16 mouse cellular contexts compared by ENCODE assay signal in the genomic region with DNA sequence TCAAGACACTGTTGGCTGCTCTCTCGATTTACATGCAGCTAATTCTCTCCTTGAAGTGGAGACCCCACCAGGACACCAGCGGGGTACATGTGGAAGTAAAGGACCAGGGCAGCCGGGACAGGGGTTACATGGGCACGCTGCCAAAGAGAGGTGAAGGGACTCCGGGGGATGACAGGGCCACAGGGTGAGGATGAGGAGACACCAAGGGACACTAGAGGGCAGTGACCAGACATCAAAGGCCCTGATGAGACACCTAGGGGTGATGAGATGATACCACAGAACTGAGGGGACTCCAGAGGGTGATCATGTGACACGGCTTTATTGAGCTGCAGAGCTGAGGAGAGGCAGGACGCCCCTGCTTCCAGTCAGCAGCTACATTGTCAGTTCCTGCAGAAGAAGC. TPM values are rescaled to one million over a fixed set of nuclear protein-coding genes. Genes with fewer than 3 reads are reported as not detected.
DNase-seq lines count a peak whose midpoint lies in the region; ATAC-seq and TF ChIP-seq lines count a peak whose summit lies in the region.
"Had no signal": no experiment of that assay in that cellular context is flagged by ENCODE, and none has a peak within 500 bp of the region (broad histone marks: within the 10 kb centered on the region; RNA-seq: fewer than 3 reads in every experiment).

No protein-coding gene starts in this region.

- H3K36me3 ChIP-seq in intestine, postnatal 0 days (ENCODE audit: control insufficient read depth, insufficient read depth): peaks cover 58% of the 10 kb centered on the region
- H3K36me3 ChIP-seq in intestine, embryonic 15.5 days: peaks cover 44% of the 10 kb centered on the region
- H3K36me3 ChIP-seq in C2C12 (ENCODE audit: control insufficient read depth, insufficient read depth): peaks cover 46% of the 10 kb centered on the region
- H3K36me3 ChIP-seq in MEL (ENCODE audit: control insufficient read depth in 1 of 2, insufficient read depth in 2 of 2, low read length in 2 of 2): peaks cover 0 to 4% of the 10 kb centered on the region in 2 experiments; a peak in 2 of 4 replicates
- H3K36me3 ChIP-seq in liver, postnatal 0 days (replicated peaks; ENCODE audit: insufficient read depth, low read length): peaks cover 61% of the 10 kb centered on the region

- TF ChIP-seq CTCF in intestine, postnatal 0 days (IDR thresholded peaks at IDR 0.05; ENCODE audit: low read depth): peak; percentile 35
- no peak for TF ChIP-seq CTCF in C2C12 (IDR thresholded peaks at IDR 0.05; ENCODE audit: control insufficient read depth, insufficient read depth, insufficient read length)
- TF ChIP-seq CTCF in MEL (IDR thresholded peaks at IDR 0.05 in 2 of 3, conservative IDR thresholded peaks at IDR 0.05 in 1 of 3; ENCODE audit: control insufficient read depth in 1 of 3, insufficient read depth in 1 of 3, low read depth in 2 of 3, low read length in 3 of 3, poor library complexity in 1 of 3, severe bottlenecking in 1 of 3): peak in 1 of 3 experiments; percentile 39; a peak in 2 of 6 replicates
- peak; percentile 53 for TF ChIP-seq CTCF in liver, postnatal 0 days (IDR thresholded peaks at IDR 0.05; ENCODE audit: low read depth)
- TF ChIP-seq CTCF in gastrocnemius, adult 2 months (IDR thresholded peaks at IDR 0.05): no peak
- TF ChIP-seq CTCF in lung, adult 2 months (IDR thresholded peaks at IDR 0.05; ENCODE audit: insufficient read depth, low read length): no peak

- H3K79me2 ChIP-seq in C2C12 (ENCODE audit: control insufficient read depth, insufficient read depth): no peaks in the 10 kb centered on the region
- no peaks in the 10 kb centered on the region for H3K79me2 ChIP-seq in MEL (ENCODE audit: control insufficient read depth, insufficient read depth, low read length, poor library complexity)

- no peak overlapping the region for H3K4me2 ChIP-seq in intestine, postnatal 0 days (replicated peaks; ENCODE audit: low read depth)
- H3K4me2 ChIP-seq in intestine, embryonic 15.5 days (replicated peaks): no peak overlapping the region
- no peak overlapping the region for H3K4me2 ChIP-seq in liver, postnatal 0 days (ENCODE audit: low read depth, low read length)
- H3K4me2 ChIP-seq: embryonic facial prominence, embryonic 12.5 days had no signal

- TF ChIP-seq POLR2A in MEL (IDR thresholded peaks at IDR 0.05; ENCODE audit: control insufficient read depth in 1 of 2, insufficient read depth in 1 of 2, low read depth in 1 of 2, low read length in 2 of 2, poor library complexity in 1 of 2): no peak; a peak in 1 of 4 replicates
- no peak for TF ChIP-seq POLR2A in lung, adult 2 months (IDR thresholded peaks at IDR 0.05; ENCODE audit: borderline replicate concordance, extremely low read depth, low read depth, low read length)

- TF ChIP-seq RAD21 in MEL (IDR thresholded peaks at IDR 0.05; ENCODE audit: low read depth, low read length): no peak

- no peak overlapping the region for H3K4me3 ChIP-seq in intestine, postnatal 0 days (ENCODE audit: low read depth, low read length)
- H3K4me3 ChIP-seq in intestine, embryonic 15.5 days (replicated peaks): no peak overlapping the region
- H3K4me3 ChIP-seq in C2C12 (ENCODE audit: insufficient read depth, poor library complexity, severe bottlenecking) (no peak overlapping the region), MEL (ENCODE audit: control insufficient read depth in 1 of 2, insufficient read depth in 1 of 2, low read depth in 2 of 2, low read length in 2 of 2) (no peak overlapping the region)
- H3K4me3 ChIP-seq in liver, postnatal 0 days (ENCODE audit: low read depth, low read length): no peak overlapping the region
- no peak overlapping the region for H3K4me3 ChIP-seq in gastrocnemius, adult 2 months
- no peak overlapping the region for H3K4me3 ChIP-seq in lung, adult 2 months (replicated peaks; ENCODE audit: extremely low read depth, low read depth, low read length)
- H3K4me3 ChIP-seq: embryonic facial prominence, embryonic 12.5 days; heart, adult 2 months; limb, embryonic 10.5 days had no signal

- H3ac ChIP-seq in C2C12 (ENCODE audit: control insufficient read depth, insufficient read length, low read depth): no peak overlapping the region

- no peaks in the 10 kb centered on the region for H3K27me3 ChIP-seq in intestine, postnatal 0 days (replicated peaks; ENCODE audit: control insufficient read depth, insufficient read depth, low read length)
- no peaks in the 10 kb centered on the region for H3K27me3 ChIP-seq in intestine, embryonic 15.5 days (replicated peaks)
- H3K27me3 ChIP-seq in C2C12 (ENCODE audit: control insufficient read depth, insufficient read depth, insufficient read length) (no peaks in the 10 kb centered on the region), MEL (ENCODE audit: control insufficient read depth in 1 of 2, insufficient read depth in 2 of 2, low read length in 2 of 2) (no peaks in the 10 kb centered on the region)
- H3K27me3 ChIP-seq in liver, postnatal 0 days (ENCODE audit: insufficient read depth, low read length): no peaks in the 10 kb centered on the region
- H3K27me3 ChIP-seq: embryonic facial prominence, embryonic 12.5 days had no signal

- no peak for ATAC-seq in intestine, postnatal 0 days
- ATAC-seq in intestine, embryonic 15.5 days: no peak
- ATAC-seq in liver, postnatal 0 days: no peak

- no peak for TF ChIP-seq EP300 in MEL (IDR thresholded peaks at IDR 0.05; ENCODE audit: low read depth in 1 of 2, low read length in 2 of 2)
- TF ChIP-seq EP300 in liver, postnatal 0 days (IDR thresholded peaks at IDR 0.05; ENCODE audit: low read depth): no peak

- H3K27ac ChIP-seq in intestine, postnatal 0 days (ENCODE audit: low read depth, low read length): no peak overlapping the region
- no peak overlapping the region for H3K27ac ChIP-seq in intestine, embryonic 15.5 days
- H3K27ac ChIP-seq in MEL (ENCODE audit: control insufficient read depth, low read depth, low read length): no peak overlapping the region
- H3K27ac ChIP-seq in liver, postnatal 0 days (ENCODE audit: low read depth): no peak overlapping the region
- no peak overlapping the region for H3K27ac ChIP-seq in gastrocnemius, adult 2 months
- H3K27ac ChIP-seq: embryonic facial prominence, embryonic 12.5 days; heart, adult 2 months; limb, embryonic 10.5 days had no signal

- no peaks in the 10 kb centered on the region for H3K9me3 ChIP-seq in intestine, postnatal 0 days (ENCODE audit: control insufficient read depth)
- H3K9me3 ChIP-seq in intestine, embryonic 15.5 days: no peaks in the 10 kb centered on the region
- H3K9me3 ChIP-seq in MEL (replicated peaks; ENCODE audit: insufficient read depth, low read length): no peaks in the 10 kb centered on the region
- no peaks in the 10 kb centered on the region for H3K9me3 ChIP-seq in liver, postnatal 0 days (ENCODE audit: low read length)
- H3K9me3 ChIP-seq: embryonic facial prominence, embryonic 12.5 days; limb, embryonic 10.5 days had no signal

- DNase-seq in MEL (ENCODE audit: low read depth, low spot score): no peak
- no peak for DNase-seq in liver, postnatal 0 days
- no peak for DNase-seq in gastrocnemius, adult 2 months
- no peak for DNase-seq in gastrocnemius, adult 8-10 months (ENCODE audit: low spot score in 2 of 2)
- no peak for DNase-seq in lung, adult 2 months
- DNase-seq: adrenal gland, adult 2 months; cerebellum, adult 8-10 months; heart, adult 2 months; lung, postnatal 14 days had no signal

- 69% methylated on average over 7 of the region's 7 CpGs for WGBS in intestine, postnatal 0 days
- 75% methylated on average over 7 of the region's 7 CpGs for WGBS in intestine, embryonic 15.5 days
- WGBS in liver, postnatal 0 days (ENCODE audit: insufficient replicate concordance): 69% methylated on average over 7 of the region's 7 CpGs
- WGBS in lung, adult 2 months: 72% methylated on average over 7 of the region's 7 CpGs

- H3K4me1 ChIP-seq in intestine, postnatal 0 days (replicated peaks; ENCODE audit: control insufficient read depth, insufficient read depth, low read length): no peaks in the 10 kb centered on the region
- H3K4me1 ChIP-seq in intestine, embryonic 15.5 days (replicated peaks): peaks cover 19% of the 10 kb centered on the region
- H3K4me1 ChIP-seq in MEL (ENCODE audit: control insufficient read depth in 1 of 2, insufficient read depth in 2 of 2, low read length in 2 of 2): peaks cover 0 to 3% of the 10 kb centered on the region in 2 experiments; a peak in 1 of 4 replicates
- H3K4me1 ChIP-seq in liver, postnatal 0 days (ENCODE audit: insufficient read depth): no peaks in the 10 kb centered on the region; the same call in 1 of the 2 replicates
- no peaks in the 10 kb centered on the region for H3K4me1 ChIP-seq in lung, adult 2 months (ENCODE audit: control insufficient read depth, insufficient read depth, low read length)

- no peaks in the 10 kb centered on the region for H3K79me3 ChIP-seq in C2C12 (ENCODE audit: low read depth)

- intact Hi-C loops in gastrocnemius, adult 2 months (cut with DNase I): no loop called here

- no peak overlapping the region for H3K9ac ChIP-seq in intestine, postnatal 0 days (ENCODE audit: low read depth, low read length)
- no peak overlapping the region for H3K9ac ChIP-seq in intestine, embryonic 15.5 days
- H3K9ac ChIP-seq in MEL (ENCODE audit: control insufficient read depth, low read depth, low read length, poor library complexity, severe bottlenecking): no peak overlapping the region
- no peak overlapping the region for H3K9ac ChIP-seq in liver, postnatal 0 days (replicated peaks)
- H3K9ac ChIP-seq: embryonic facial prominence, embryonic 12.5 days had no signal

RNA-seq across cellular contexts. Expression of a gene that starts 8.3 kb away (rescaled TPM):
- 4.0 and 4.8 TPM in 2 replicates for polyA plus RNA-seq in intestine, postnatal 0 days (2015; fragmentation: Nextera tagmentation; extraction: Ambion mirVana)
- 6.2 and 6.3 TPM in 2 replicates for polyA plus RNA-seq in intestine, embryonic 15.5 days (2015; fragmentation: Nextera tagmentation; extraction: Ambion mirVana)
- 0.96 TPM for polyA plus RNA-seq in C2C12 (2012; fragmentation: generic; extraction: Trizol)
- 0.10 and 0.12 TPM in 2 replicates for total RNA-seq in MEL (2012; rRNA removed)
- polyA plus RNA-seq in MEL (2012; ENCODE audit: insufficient read depth in 1 of 2, insufficient read length in 2 of 2, low read depth in 1 of 2, low replicate concordance in 2 of 2, missing spikeins in 1 of 2): under 1 TPM in 1 of 2 experiments, not detected in 1; 0.32 TPM
- polyA plus RNA-seq in liver, postnatal 0 days (2015; fragmentation: Nextera tagmentation; extraction: Ambion mirVana): 1.5 and 1.6 TPM in 2 replicates
- total RNA-seq in gastrocnemius, adult 2 months (2021): under 1 TPM; 0.28 to 0.38 TPM
- total RNA-seq in gastrocnemius, adult 8-10 months (2022): under 1 TPM; 0.08 to 0.22 (median 0.15) TPM
- 2.8 and 4.4 TPM in 2 replicates for polyA plus RNA-seq in lung, adult 2 months (2012; rRNA removed)

RNA-seq across cellular contexts. Expression of a gene that starts 28.3 kb away (rescaled TPM):
- polyA plus RNA-seq in intestine, postnatal 0 days (2015; fragmentation: Nextera tagmentation; extraction: Ambion mirVana): 30.8 and 32.6 TPM in 2 replicates
- polyA plus RNA-seq in intestine, embryonic 15.5 days (2015; fragmentation: Nextera tagmentation; extraction: Ambion mirVana): 56.3 and 57.6 TPM in 2 replicates
- polyA plus RNA-seq in C2C12 (2012; fragmentation: generic; extraction: Trizol) (116 TPM), MEL (2012; ENCODE audit: insufficient read depth in 1 of 2, insufficient read length in 2 of 2, low read depth in 1 of 2, low replicate concordance in 2 of 2, missing spikeins in 1 of 2) (100 to 1,000 TPM; 278 to 756 TPM)
- total RNA-seq in MEL (2012; rRNA removed): 191 and 192 TPM in 2 replicates
- polyA plus RNA-seq in liver, postnatal 0 days (2015; fragmentation: Nextera tagmentation; extraction: Ambion mirVana): 19.6 and 23.5 TPM in 2 replicates
- total RNA-seq in gastrocnemius, adult 2 months (2021): 10 to 100 TPM; 57.3 to 79.3 TPM
- total RNA-seq in gastrocnemius, adult 8-10 months (2022): 10 to 100 TPM; 53.8 to 63.0 (median 61.0) TPM
- polyA plus RNA-seq in lung, adult 2 months (2012; rRNA removed): 51.6 and 53.3 TPM in 2 replicates

RNA-seq across cellular contexts. Expression of a gene that starts 40.9 kb away (rescaled TPM):
- 1.3 and 4.3 TPM in 2 replicates for polyA plus RNA-seq in intestine, postnatal 0 days (2015; fragmentation: Nextera tagmentation; extraction: Ambion mirVana)
- polyA plus RNA-seq in intestine, embryonic 15.5 days (2015; fragmentation: Nextera tagmentation; extraction: Ambion mirVana): not detected in 2 replicates
- polyA plus RNA-seq in C2C12 (2012; fragmentation: generic; extraction: Trizol): not detected
- total RNA-seq in MEL (2012; rRNA removed): not detected in 2 replicates
- polyA plus RNA-seq in MEL (2012; ENCODE audit: insufficient read depth in 1 of 2, insufficient read length in 2 of 2, low read depth in 1 of 2, low replicate concordance in 2 of 2, missing spikeins in 1 of 2): not detected
- not detected in 2 replicates for polyA plus RNA-seq in liver, postnatal 0 days (2015; fragmentation: Nextera tagmentation; extraction: Ambion mirVana)
- total RNA-seq in gastrocnemius, adult 2 months (2021): not detected
- not detected for total RNA-seq in gastrocnemius, adult 8-10 months (2022)
- not detected in 2 replicates for polyA plus RNA-seq in lung, adult 2 months (2012; rRNA removed)
- total RNA-seq: adrenal gland, adult 2 months; ES-E14; heart, adult 2 months had no signal
- polyA plus RNA-seq: adrenal gland, adult 2 months; embryonic facial prominence, embryonic 12.5 days; heart, adult 2 months; limb, embryonic 10.5 days; stomach, embryonic 14.5 days had no signal

RNA-seq across cellular contexts. Expression of a gene that starts 50.8 kb away (rescaled TPM):
- 37.2 and 39.6 TPM in 2 replicates for polyA plus RNA-seq in intestine, postnatal 0 days (2015; fragmentation: Nextera tagmentation; extraction: Ambion mirVana)
- 73.8 and 76.9 TPM in 2 replicates for polyA plus RNA-seq in intestine, embryonic 15.5 days (2015; fragmentation: Nextera tagmentation; extraction: Ambion mirVana)
- 90.7 TPM for polyA plus RNA-seq in C2C12 (2012; fragmentation: generic; extraction: Trizol)
- 65.2 and 66.4 TPM in 2 replicates for total RNA-seq in MEL (2012; rRNA removed)
- 10 to 100 TPM in 1 of 2 experiments, not detected in 1; 49.2 TPM for polyA plus RNA-seq in MEL (2012; ENCODE audit: insufficient read depth in 1 of 2, insufficient read length in 2 of 2, low read depth in 1 of 2, low replicate concordance in 2 of 2, missing spikeins in 1 of 2)
- 33.9 and 34.9 TPM in 2 replicates for polyA plus RNA-seq in liver, postnatal 0 days (2015; fragmentation: Nextera tagmentation; extraction: Ambion mirVana)
- 10 to 100 TPM; 20.8 to 23.8 TPM for total RNA-seq in gastrocnemius, adult 2 months (2021)
- 10 to 100 TPM; 21.1 to 33.3 (median 27.3) TPM for total RNA-seq in gastrocnemius, adult 8-10 months (2022)
- 77.3 and 100 TPM in 2 replicates for polyA plus RNA-seq in lung, adult 2 months (2012; rRNA removed)

Comparison
In these comparisons a context has a peak if more than half of its experiments do, and no peak if none do; other contexts are left out.
1. CTCF ChIP-seq: peak in intestine, postnatal 0 days (single experiment) and liver, postnatal 0 days (single experiment); none in C2C12 (single experiment), gastrocnemius, adult 2 months (single experiment) and lung, adult 2 months (single experiment).